Mouse (Mus musculus) lung, adult 2 months (tissue): ENCODE data around the gene Efnb1. TPM values are rescaled to one million over a fixed set of nuclear protein-coding genes. Genes with fewer than 3 reads are reported as not detected.
"Not testable (repeated sequence)": the region's sequence is repeated elsewhere in the genome, so short reads cannot be mapped to it uniquely, and the experiment has no call there.

Source experiments
- DNase-seq: peaks from one replicate; pipeline ENCODE4 v3.0.0; 2022
- H3K4me1 ChIP-seq: fragments of 200-500 bp; 2 replicates; pipeline ENCODE4 v1.6.1; 2011; ENCODE audit warnings: low read length; ENCODE audit not compliant: control insufficient read depth, insufficient read depth
- H3K4me3 ChIP-seq: fragments of 200-500 bp; replicated peaks from 2 replicates; pipeline ENCODE3; 2011; ENCODE audit warnings: low read depth, mild to moderate bottlenecking, control low read depth, low read length; ENCODE audit errors: extremely low read depth
- CTCF ChIP-seq: fragments of 200-500 bp; IDR thresholded peaks from 2 replicates; pipeline ENCODE4 v1.5.1; 2011; ENCODE audit warnings: mild to moderate bottlenecking, low read length, control low read depth; ENCODE audit not compliant: insufficient read depth
- POLR2A ChIP-seq: fragments of 200-500 bp; IDR thresholded peaks from 2 replicates; pipeline ENCODE4 v1.6.1; 2011; ENCODE audit warnings: low read depth, mild to moderate bottlenecking, control low read depth, low read length, borderline replicate concordance; ENCODE audit errors: extremely low read depth
- WGBS: fragments of 180-500 bp; shearing (Covaris S2); methylation state at CpG from one replicate; pipeline ENCODE4 v1.1.7; 2018; 5-methylcytosine and 5-hydroxymethylcytosine counted together
- polyA plus RNA-seq: library from polyadenylated mRNA; depleted of rRNA; stranded (reverse); fragments of >200 nt; gene quantifications from 2 replicates; pipeline ENCODE4 v1.2.3, GENCODE M21; 2012; rRNA removed

Gene Efnb1
- polyA plus RNA-seq, result 81.4 and 132 TPM in 2 replicates

- 0 out of 2 replicates have a peak, but pooled peaks cover 2% of the 10 kb centered on the region for H3K4me1 ChIP-seq
- TF ChIP-seq POLR2A (peak; percentile 94), CTCF (no peak)
- DNase-seq, result peak; percentile 88
- 33% methylated on average over 35 of the region's 35 CpGs for WGBS
- H3K4me3 ChIP-seq, result peak within 1 kb of the TSS; percentile 85
Observed at GRCm38 (mm10) chrX:99135523-99136258, at the start of gene Efnb1. Efnb1 (plus strand) TSS chrX:99136130.

GRCm38 (mm10) chrX:99092704-99093103 lies 43.2 kb upstream of the Efnb1 start:
- Histone ChIP-seq H3K4me1 (no peaks in the 10 kb centered on the region), H3K4me3 (no peak overlapping the region)
- DNase-seq, result no peak
- TF ChIP-seq POLR2A, result no peak
- TF ChIP-seq CTCF, result no peak
- 72% methylated on average over 2 of the region's 2 CpGs for whole genome bisulfite sequencing

DNA sequence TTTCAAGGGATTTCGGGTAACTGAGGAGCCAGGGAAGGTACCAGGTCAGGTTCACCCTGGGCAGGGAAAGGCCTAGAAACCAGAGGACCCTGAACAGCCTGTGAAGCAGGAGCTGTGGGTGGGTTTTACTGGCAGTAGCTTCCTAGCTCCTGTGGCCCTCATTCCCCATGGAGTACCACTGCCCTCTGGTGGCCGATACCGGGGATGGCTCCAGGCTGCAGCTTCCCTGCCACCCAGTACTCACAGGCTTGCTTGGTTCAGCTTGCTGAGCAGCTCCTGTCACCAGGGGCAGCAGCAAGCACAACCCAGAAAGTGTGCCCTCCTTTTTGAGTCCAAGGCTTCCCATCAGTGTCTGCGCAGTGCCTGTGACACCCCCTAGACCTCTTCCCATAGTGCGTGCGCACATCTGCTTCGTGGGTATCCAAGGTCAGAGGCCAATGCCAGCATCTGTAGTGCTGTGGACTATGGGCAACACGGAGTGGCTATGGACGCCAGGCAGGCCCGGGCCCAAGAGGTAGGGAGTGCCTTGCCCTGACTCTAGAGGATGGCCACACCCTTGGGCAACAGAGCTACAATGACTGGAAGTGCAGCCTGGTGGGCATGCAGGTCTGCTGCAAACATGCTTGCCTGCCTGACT lies 24.7 kb upstream of the Efnb1 start:
- not testable (repeated sequence) for H3K4me3 ChIP-seq, DNase-seq, H3K4me1 ChIP-seq
- WGBS, result 76% methylated on average over 7 of the region's 10 CpGs

GRCm38 (mm10) chrX:99119510-99119909 lies 16.4 kb upstream of the Efnb1 start:
- 86% methylated on average over 5 of the region's 5 CpGs for WGBS
- Histone ChIP-seq H3K4me3 (no peak overlapping the region), H3K4me1 (no peaks in the 10 kb centered on the region)
- TF ChIP-seq POLR2A (no peak), CTCF (no peak)
- no peak for DNase-seq

- H3K4me3 ChIP-seq, result no peak overlapping the region
- TF ChIP-seq POLR2A (no peak), CTCF (peak; percentile 72)
- DNase-seq, result peak; percentile 59
- 40% methylated on average over 3 of the region's 3 CpGs for WGBS
- no peaks in the 10 kb centered on the region for H3K4me1 ChIP-seq
Observed at GRCm38 (mm10) chrX:99130059-99130458, 5.9 kb upstream of the Efnb1 start.

GRCm38 (mm10) chrX:99132573-99132972 lies 3.4 kb upstream of the Efnb1 start:
- 78% methylated on average over 6 of the region's 6 CpGs for WGBS
- no peaks in the 10 kb centered on the region for H3K4me1 ChIP-seq
- TF ChIP-seq CTCF, result no peak
- no peak for TF ChIP-seq POLR2A
- no peak for DNase-seq
- no peak overlapping the region for H3K4me3 ChIP-seq

- TF ChIP-seq POLR2A (0 out of 2 replicates have a peak, but pooled peaks have one; percentile 3), CTCF (peak; percentile 75)
- H3K4me3 ChIP-seq, result peak overlapping the region; percentile 45
- peak; percentile 72 for DNase-seq
- 39% methylated on average over 14 of the region's 14 CpGs for WGBS
- H3K4me1 ChIP-seq, result no peaks in the 10 kb centered on the region
Observed at GRCm38 (mm10) chrX:99134891-99135290, 1.0 kb upstream of the Efnb1 start.

DNA sequence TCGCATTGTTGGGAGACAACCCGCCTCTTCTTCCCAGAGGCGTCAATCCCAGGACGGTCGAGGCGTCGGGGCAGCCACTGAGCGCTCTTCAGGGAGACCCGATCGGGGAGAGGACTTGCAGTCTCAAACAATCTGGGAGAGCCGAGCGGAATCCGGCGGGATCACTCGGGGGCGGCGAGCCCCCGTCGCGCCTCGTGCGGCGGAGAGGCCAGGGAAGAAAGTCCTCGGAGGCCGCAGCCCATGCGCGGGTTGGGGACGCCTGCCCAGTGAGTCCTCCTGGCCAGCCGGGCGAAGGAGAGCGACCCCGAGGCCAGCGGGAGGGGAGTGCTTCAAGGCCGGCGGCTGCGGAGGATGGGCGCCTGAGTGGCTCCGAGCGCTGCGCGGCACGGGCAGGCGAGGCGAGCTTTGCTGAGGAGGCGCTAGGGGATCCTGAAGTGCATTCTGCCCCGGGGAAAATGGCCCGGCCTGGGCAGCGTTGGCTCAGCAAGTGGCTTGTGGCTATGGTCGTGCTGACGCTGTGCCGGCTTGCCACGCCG lies 569 bp downstream of the Efnb1 start:
- peaks cover 4% of the 10 kb centered on the region; the same call in 1 of the 2 replicates for H3K4me1 ChIP-seq

DNA sequence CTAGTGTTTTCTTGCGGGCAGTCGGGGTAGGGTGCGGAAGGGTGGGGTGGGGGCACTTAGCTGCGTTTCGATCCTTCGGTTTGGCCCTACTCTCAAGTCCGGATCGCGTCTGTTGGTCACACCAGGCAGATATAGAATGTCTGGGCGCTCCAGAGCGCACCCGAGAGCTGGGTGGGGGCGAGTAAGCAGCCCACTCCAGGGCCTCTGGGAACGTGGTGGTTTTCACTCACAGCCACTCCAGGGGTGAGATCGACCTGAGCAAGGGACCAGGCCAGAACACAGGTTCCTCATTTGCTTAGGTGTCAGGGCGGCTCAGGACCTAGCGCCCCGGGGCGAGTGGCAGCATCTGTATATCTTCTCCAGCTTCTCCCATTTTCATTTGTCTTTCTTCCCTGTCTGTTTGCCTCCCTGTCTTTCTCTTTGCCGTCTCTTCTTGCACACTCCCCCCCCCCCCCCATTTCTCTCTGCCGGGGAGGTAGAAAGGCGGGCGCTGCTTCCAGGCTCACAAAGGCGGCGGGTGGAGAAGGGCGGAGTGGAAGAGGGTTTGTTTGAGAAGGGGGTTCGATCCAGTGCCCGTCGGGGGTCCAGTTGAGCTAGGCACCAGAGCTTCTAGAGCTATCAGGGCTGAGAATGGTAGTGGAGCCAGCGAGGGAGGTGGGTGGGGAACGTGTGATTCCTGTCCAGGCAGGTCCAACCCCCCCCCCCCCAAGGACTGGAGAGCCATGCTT lies 1.4 kb downstream of the Efnb1 start:
- TF ChIP-seq CTCF, result no peak
- 0 out of 2 replicates have a peak, but pooled peaks have one; percentile 1 for TF ChIP-seq POLR2A
- 34% methylated on average over 31 of the region's 31 CpGs for WGBS
- DNase-seq, result peak; percentile 34
- H3K4me3 ChIP-seq, result peak overlapping the region; percentile 85
- peaks cover 4% of the 10 kb centered on the region; the same call in 1 of the 2 replicates for H3K4me1 ChIP-seq

More for the DNA sequence above, 569 bp downstream of the Efnb1 start:
- 33% methylated on average over 53 of the region's 53 CpGs for whole genome bisulfite sequencing
- no peak for DNase-seq
- peak overlapping the region; percentile 85 for H3K4me3 ChIP-seq
- TF ChIP-seq CTCF (no peak), POLR2A (no peak)
